Mouse (Mus musculus): ENCODE measurements at regions not wholly inside any gene's neighbourhood (a gene's known extent, or its start where the extent isn't known, plus 50 kb on each side); places are given as distances from the start of the nearest gene placed in this dataset.

DNA sequence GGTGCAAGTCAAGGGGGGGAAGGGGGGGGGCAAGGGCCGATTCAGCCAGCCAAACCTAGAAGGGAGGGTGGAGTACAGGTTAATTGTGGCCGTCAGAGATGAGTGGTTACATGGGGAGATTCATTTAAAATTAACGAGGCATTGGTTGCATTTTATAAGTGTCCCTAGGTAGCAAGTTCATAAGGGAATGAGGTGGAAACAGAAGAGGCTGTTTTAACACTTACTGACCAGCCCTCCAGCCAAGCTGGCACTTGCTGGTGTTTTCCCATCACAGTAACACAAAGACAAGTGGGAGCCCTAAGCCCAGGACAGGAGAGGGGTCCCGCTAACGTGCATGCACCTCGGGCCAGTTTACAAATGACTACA is 309.1 kb upstream of the Jarid2 start:
- Histone ChIP-seq H3ac (ENCODE audit: control insufficient read depth, insufficient read length, low read depth) (no peak overlapping the region), H3K4me3 (ENCODE audit: insufficient read depth, poor library complexity, severe bottlenecking) (no peak overlapping the region), H3K36me3 (ENCODE audit: control insufficient read depth, insufficient read depth) (no peaks in the 10 kb centered on the region), H3K27me3 (ENCODE audit: control insufficient read depth, insufficient read depth, insufficient read length) (no peaks in the 10 kb centered on the region), H3K79me3 (ENCODE audit: low read depth) (no peaks in the 10 kb centered on the region), H3K79me2 (ENCODE audit: control insufficient read depth, insufficient read depth) (no peaks in the 10 kb centered on the region)
- TF ChIP-seq MYOG (IDR thresholded peaks at IDR 0.05; ENCODE audit: control insufficient read depth, extremely low read depth, insufficient read length) (no peak), CTCF (IDR thresholded peaks at IDR 0.05; ENCODE audit: control insufficient read depth, insufficient read depth, insufficient read length) (no peak), CEBPB (IDR thresholded peaks at IDR 0.05; ENCODE audit: low read depth) (no peak), MAX (IDR thresholded peaks at IDR 0.05) (no peak), USF1 (IDR thresholded peaks at IDR 0.05; ENCODE audit: low read depth) (no peak), MYOD1 (IDR thresholded peaks at IDR 0.05; ENCODE audit: control insufficient read depth, insufficient read length, low read depth) (no peak), FOSL1 (IDR thresholded peaks at IDR 0.05; ENCODE audit: insufficient read depth, low read length, poor library complexity, severe bottlenecking) (no peak)

GRCm38 (mm10) chr13:44420941-44421340 is 308.3 kb upstream of the Jarid2 start:
- H3K79me3 ChIP-seq (ENCODE audit: low read depth): no peaks in the 10 kb centered on the region
- H3K36me3 ChIP-seq (ENCODE audit: control insufficient read depth, insufficient read depth): no peaks in the 10 kb centered on the region
- H3K27me3 ChIP-seq (ENCODE audit: control insufficient read depth, insufficient read depth, insufficient read length): no peaks in the 10 kb centered on the region
- H3K79me2 ChIP-seq (ENCODE audit: control insufficient read depth, insufficient read depth): no peaks in the 10 kb centered on the region
- no peak overlapping the region for H3K4me3 ChIP-seq (ENCODE audit: insufficient read depth, poor library complexity, severe bottlenecking)
- no peak overlapping the region for H3ac ChIP-seq (ENCODE audit: control insufficient read depth, insufficient read length, low read depth)
- no peak for TF ChIP-seq CEBPB (IDR thresholded peaks at IDR 0.05; ENCODE audit: low read depth)
- TF ChIP-seq MYOG (IDR thresholded peaks at IDR 0.05; ENCODE audit: control insufficient read depth, extremely low read depth, insufficient read length): no peak
- no peak for TF ChIP-seq CTCF (IDR thresholded peaks at IDR 0.05; ENCODE audit: control insufficient read depth, insufficient read depth, insufficient read length)
- TF ChIP-seq MAX (IDR thresholded peaks at IDR 0.05): no peak
- TF ChIP-seq USF1 (IDR thresholded peaks at IDR 0.05; ENCODE audit: low read depth): no peak

GRCm38 (mm10) chr13:44421426-44421825 is 307.8 kb upstream of the Jarid2 start:
- H3K4me3 ChIP-seq (ENCODE audit: insufficient read depth, poor library complexity, severe bottlenecking): no peak overlapping the region
- no peak overlapping the region for H3ac ChIP-seq (ENCODE audit: control insufficient read depth, insufficient read length, low read depth)
- TF ChIP-seq MYOD1 (IDR thresholded peaks at IDR 0.05; ENCODE audit: control insufficient read depth, insufficient read length, low read depth): no peak
- no peak for TF ChIP-seq MAX (IDR thresholded peaks at IDR 0.05)
- no peak for TF ChIP-seq CEBPB (IDR thresholded peaks at IDR 0.05; ENCODE audit: low read depth)
- no peak for TF ChIP-seq CTCF (IDR thresholded peaks at IDR 0.05; ENCODE audit: control insufficient read depth, insufficient read depth, insufficient read length)
- TF ChIP-seq MYOG (IDR thresholded peaks at IDR 0.05; ENCODE audit: control insufficient read depth, extremely low read depth, insufficient read length): no peak
- TF ChIP-seq FOSL1 (IDR thresholded peaks at IDR 0.05; ENCODE audit: insufficient read depth, low read length, poor library complexity, severe bottlenecking): no peak
- no peak for TF ChIP-seq USF1 (IDR thresholded peaks at IDR 0.05; ENCODE audit: low read depth)
- H3K36me3 ChIP-seq (ENCODE audit: control insufficient read depth, insufficient read depth): no peaks in the 10 kb centered on the region
- H3K27me3 ChIP-seq (ENCODE audit: control insufficient read depth, insufficient read depth, insufficient read length): no peaks in the 10 kb centered on the region
- H3K79me3 ChIP-seq (ENCODE audit: low read depth): no peaks in the 10 kb centered on the region
- H3K79me2 ChIP-seq (ENCODE audit: control insufficient read depth, insufficient read depth): no peaks in the 10 kb centered on the region

GRCm38 (mm10) chr13:44421922-44422321 is 307.4 kb upstream of the Jarid2 start:
- no peaks in the 10 kb centered on the region for H3K36me3 ChIP-seq (ENCODE audit: control insufficient read depth, insufficient read depth)
- no peak overlapping the region for H3ac ChIP-seq (ENCODE audit: control insufficient read depth, insufficient read length, low read depth)
- no peaks in the 10 kb centered on the region for H3K79me3 ChIP-seq (ENCODE audit: low read depth)
- no peaks in the 10 kb centered on the region for H3K27me3 ChIP-seq (ENCODE audit: control insufficient read depth, insufficient read depth, insufficient read length)
- TF ChIP-seq CEBPB (IDR thresholded peaks at IDR 0.05; ENCODE audit: low read depth): no peak
- no peak for TF ChIP-seq MAX (IDR thresholded peaks at IDR 0.05)
- TF ChIP-seq USF1 (IDR thresholded peaks at IDR 0.05; ENCODE audit: low read depth): no peak
- no peak for TF ChIP-seq CTCF (IDR thresholded peaks at IDR 0.05; ENCODE audit: control insufficient read depth, insufficient read depth, insufficient read length)
- TF ChIP-seq MYOG (IDR thresholded peaks at IDR 0.05; ENCODE audit: control insufficient read depth, extremely low read depth, insufficient read length): no peak
- no peak for TF ChIP-seq FOSL1 (IDR thresholded peaks at IDR 0.05; ENCODE audit: insufficient read depth, low read length, poor library complexity, severe bottlenecking)
- no peak for TF ChIP-seq MYOD1 (IDR thresholded peaks at IDR 0.05; ENCODE audit: control insufficient read depth, insufficient read length, low read depth)
- H3K79me2 ChIP-seq (ENCODE audit: control insufficient read depth, insufficient read depth): no peaks in the 10 kb centered on the region
- no peak overlapping the region for H3K4me3 ChIP-seq (ENCODE audit: insufficient read depth, poor library complexity, severe bottlenecking)

DNA sequence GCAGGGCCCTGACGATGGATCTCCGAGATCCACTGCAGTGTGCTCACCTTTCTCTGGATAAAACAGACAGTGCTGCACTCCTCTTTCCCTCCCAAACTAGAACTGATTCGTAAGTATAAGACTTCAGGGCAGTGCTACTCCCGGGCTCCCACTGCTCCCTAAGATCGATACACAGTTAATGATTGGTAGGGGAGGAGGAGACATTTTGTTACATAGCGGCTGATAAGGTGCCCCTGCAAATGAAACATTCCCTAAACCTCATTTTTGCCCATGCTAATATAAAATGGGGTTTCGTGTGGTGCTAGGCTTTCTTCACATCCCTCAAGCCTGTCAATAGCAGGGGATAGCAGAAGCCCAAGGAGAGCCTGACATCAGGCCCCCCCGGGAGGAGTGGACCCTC is 298.8 kb upstream of the Jarid2 start:
- Histone ChIP-seq H3ac (ENCODE audit: control insufficient read depth, insufficient read length, low read depth) (no peak overlapping the region), H3K36me3 (ENCODE audit: control insufficient read depth, insufficient read depth) (no peaks in the 10 kb centered on the region), H3K79me2 (ENCODE audit: control insufficient read depth, insufficient read depth) (no peaks in the 10 kb centered on the region), H3K27me3 (ENCODE audit: control insufficient read depth, insufficient read depth, insufficient read length) (no peaks in the 10 kb centered on the region), H3K79me3 (ENCODE audit: low read depth) (no peaks in the 10 kb centered on the region), H3K4me3 (ENCODE audit: insufficient read depth, poor library complexity, severe bottlenecking) (no peak overlapping the region)
- TF ChIP-seq MYOG (IDR thresholded peaks at IDR 0.05; ENCODE audit: control insufficient read depth, extremely low read depth, insufficient read length): no peak
- no peak for TF ChIP-seq FOSL1 (IDR thresholded peaks at IDR 0.05; ENCODE audit: insufficient read depth, low read length, poor library complexity, severe bottlenecking)
- TF ChIP-seq MAX (IDR thresholded peaks at IDR 0.05): no peak
- TF ChIP-seq MYOD1 (IDR thresholded peaks at IDR 0.05; ENCODE audit: control insufficient read depth, insufficient read length, low read depth): no peak
- TF ChIP-seq USF1 (IDR thresholded peaks at IDR 0.05; ENCODE audit: low read depth): no peak
- TF ChIP-seq CEBPB (IDR thresholded peaks at IDR 0.05; ENCODE audit: low read depth): no peak
- TF ChIP-seq CTCF (IDR thresholded peaks at IDR 0.05; ENCODE audit: control insufficient read depth, insufficient read depth, insufficient read length): no peak

DNA sequence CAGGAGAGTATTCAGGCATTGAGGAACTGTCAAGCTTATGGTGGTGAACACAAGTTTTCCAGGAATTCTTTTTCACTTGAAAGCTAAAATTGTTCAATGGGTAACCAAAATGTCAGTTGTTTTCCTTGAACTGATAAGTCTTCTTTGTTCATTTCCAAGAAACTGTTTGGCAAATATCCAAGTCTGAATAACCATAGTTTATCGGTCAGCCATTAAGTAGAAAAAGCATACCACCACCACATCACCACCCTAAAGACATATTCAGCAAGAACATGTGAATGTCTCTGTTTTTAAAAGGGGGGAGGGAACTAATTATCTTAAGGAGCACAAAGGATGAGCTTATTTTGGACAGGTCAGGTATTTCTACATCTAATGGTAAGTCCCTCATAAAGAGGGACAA is 291.6 kb upstream of the Jarid2 start:
- Histone ChIP-seq H3K79me2 (ENCODE audit: control insufficient read depth, insufficient read depth) (no peaks in the 10 kb centered on the region), H3K4me3 (ENCODE audit: insufficient read depth, poor library complexity, severe bottlenecking) (no peak overlapping the region), H3ac (ENCODE audit: control insufficient read depth, insufficient read length, low read depth) (no peak overlapping the region), H3K27me3 (ENCODE audit: control insufficient read depth, insufficient read depth, insufficient read length) (no peaks in the 10 kb centered on the region), H3K36me3 (ENCODE audit: control insufficient read depth, insufficient read depth) (no peaks in the 10 kb centered on the region), H3K79me3 (ENCODE audit: low read depth) (no peaks in the 10 kb centered on the region)
- no peak for TF ChIP-seq CTCF (IDR thresholded peaks at IDR 0.05; ENCODE audit: control insufficient read depth, insufficient read depth, insufficient read length)
- no peak for TF ChIP-seq FOSL1 (IDR thresholded peaks at IDR 0.05; ENCODE audit: insufficient read depth, low read length, poor library complexity, severe bottlenecking)

Measured in C2C12 (cell line).